Mouse (Mus musculus): Measurements from ENCODE around the gene Adat2. TPM values are rescaled to one million over a fixed set of nuclear protein-coding genes. Genes with fewer than 3 reads are reported as not detected.

Adat2 gene
- polyA plus RNA-seq, 1 experiment from 2014 or later, result 8.8 TPM

DNA sequence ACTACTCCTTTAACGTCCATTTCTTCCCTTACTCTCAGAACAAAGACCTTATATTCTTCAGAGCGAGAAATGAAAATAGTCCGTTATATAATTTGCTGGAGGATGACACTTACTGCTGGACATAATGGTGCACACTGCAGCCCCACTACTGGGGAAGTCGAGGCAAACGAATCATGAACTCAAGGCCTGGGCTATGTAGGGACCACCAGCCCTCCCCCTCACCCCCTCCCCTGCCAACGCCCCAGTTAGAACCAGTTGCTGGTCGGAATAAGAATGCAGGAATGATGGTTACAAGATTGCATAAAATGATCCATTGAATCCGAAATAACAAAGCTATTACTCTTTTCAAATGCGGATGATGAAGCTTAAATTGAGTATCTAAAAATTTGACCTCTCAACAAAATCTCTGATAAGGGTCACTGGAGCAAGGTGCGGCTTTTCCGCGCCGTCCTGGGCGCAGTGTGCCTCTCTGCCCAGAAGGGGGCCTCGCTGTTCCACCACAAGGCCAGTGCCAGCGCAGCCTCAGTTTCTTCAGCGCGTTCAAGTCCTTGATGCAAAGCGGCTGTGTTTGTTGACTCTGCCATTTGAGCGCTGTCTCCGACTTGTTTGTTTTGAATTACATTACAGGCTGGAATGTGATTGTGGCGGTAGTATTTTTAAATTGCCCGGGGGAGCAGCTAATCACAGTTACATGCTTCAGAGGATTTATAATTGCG lies 11.8 kb downstream of the Adat2 start:
- ATAC-seq (no peak), DNase-seq (ENCODE audit: low read depth, low spot score) (no peak)
- no peaks in the 10 kb centered on the region for H3K27me3 ChIP-seq
- POLR2A ChIA-PET, result interaction anchor here (0.6 kb wide), 1 partner anchor 559 kb away, joined by 3 read pairs; no protein-coding TSS in a partner anchor
- CTCF ChIA-PET, result interaction anchor here (0.7 to 2.9 kb wide), 9 partner anchors 8 to 759 kb away, joined by 3 to 14 read pairs (median 3); no protein-coding TSS in a partner anchor
- in situ Hi-C loops (cut with MboI; ENCODE audit: low pct_unique_long_range_greater_than_20kb), result loop anchor here (10.0 kb wide), 1 partner anchor 480 kb away; no protein-coding TSS in a partner anchor
- TF ChIP-seq CTCF (IDR thresholded peaks at IDR 0.05), result peak; percentile 98

GRCm38 (mm10) chr10:13565080-13565448 lies 12.4 kb downstream of the Adat2 start:
- DNase-seq (ENCODE audit: low read depth, low spot score), result no peak
- CTCF ChIA-PET, result interaction anchor here (0.7 to 2.9 kb wide), 9 partner anchors 9 to 758 kb away, joined by 3 to 14 read pairs (median 3); no protein-coding TSS in a partner anchor
- in situ Hi-C loops (cut with MboI; ENCODE audit: low pct_unique_long_range_greater_than_20kb), result loop anchor here (10.0 kb wide), 1 partner anchor 480 kb away; no protein-coding TSS in a partner anchor
- ATAC-seq, result no peak
- no peaks in the 10 kb centered on the region for H3K27me3 ChIP-seq
- TF ChIP-seq CTCF (IDR thresholded peaks at IDR 0.05), result no peak
- POLR2A ChIA-PET, result interaction anchor here (0.6 kb wide), 1 partner anchor 560 kb away, joined by 3 read pairs; no protein-coding TSS in a partner anchor

- ChIA-PET CTCF (interaction anchor here (1.9 kb wide), 1 partner anchor 10 kb away, joined by 4 read pairs; no protein-coding TSS in a partner anchor), POLR2A (interaction anchor here (0.5 kb wide), 1 partner anchor 773 kb away, joined by 3 read pairs; no protein-coding TSS in a partner anchor)
- no peak for ATAC-seq
- in situ Hi-C loops (cut with MboI; ENCODE audit: low pct_unique_long_range_greater_than_20kb), result loop anchor here (10.0 kb wide), 1 partner anchor 478 kb away; no protein-coding TSS in a partner anchor
- no peak for DNase-seq (ENCODE audit: low read depth, low spot score)
- no peaks in the 10 kb centered on the region for H3K27me3 ChIP-seq
- no peak for TF ChIP-seq CTCF (IDR thresholded peaks at IDR 0.05)
These were observed 13.7 kb downstream of the Adat2 start for GRCm38 (mm10) chr10:13566393-13566792.

- no peaks in the 10 kb centered on the region for H3K27me3 ChIP-seq
- no peak for TF ChIP-seq CTCF (IDR thresholded peaks at IDR 0.05)
- DNase-seq (ENCODE audit: low read depth, low spot score), result no peak
- ChIA-PET CTCF (interaction anchor here (0.9 kb wide), 1 partner anchor 11 kb away, joined by 3 read pairs; no protein-coding TSS in a partner anchor), POLR2A (interaction anchor here (0.6 to 0.8 kb wide), 2 partner anchors 476 to 1193 kb away, joined by 3 read pairs; no protein-coding TSS in a partner anchor)
- in situ Hi-C loops (cut with MboI; ENCODE audit: low pct_unique_long_range_greater_than_20kb), result loop anchor here (5.0 to 10.0 kb wide), 3 partner anchors 395 to 752 kb away; partner anchors contain the start of gene Hivep2
- ATAC-seq, result no peak
These were observed 17.1 kb downstream of the Adat2 start for GRCm38 (mm10) chr10:13569818-13570217.

GRCm38 (mm10) chr10:13570697-13571538 lies 18.2 kb downstream of the Adat2 start:
- in situ Hi-C loops (cut with MboI; ENCODE audit: low pct_unique_long_range_greater_than_20kb), result loop anchor here (5.0 to 10.0 kb wide), 2 partner anchors 394 to 751 kb away; partner anchors contain the start of gene Hivep2
- CTCF ChIA-PET, result interaction anchor here (0.9 to 1.1 kb wide), 2 partner anchors 8 to 29 kb away, joined by 3 to 4 read pairs; no protein-coding TSS in a partner anchor

DNA sequence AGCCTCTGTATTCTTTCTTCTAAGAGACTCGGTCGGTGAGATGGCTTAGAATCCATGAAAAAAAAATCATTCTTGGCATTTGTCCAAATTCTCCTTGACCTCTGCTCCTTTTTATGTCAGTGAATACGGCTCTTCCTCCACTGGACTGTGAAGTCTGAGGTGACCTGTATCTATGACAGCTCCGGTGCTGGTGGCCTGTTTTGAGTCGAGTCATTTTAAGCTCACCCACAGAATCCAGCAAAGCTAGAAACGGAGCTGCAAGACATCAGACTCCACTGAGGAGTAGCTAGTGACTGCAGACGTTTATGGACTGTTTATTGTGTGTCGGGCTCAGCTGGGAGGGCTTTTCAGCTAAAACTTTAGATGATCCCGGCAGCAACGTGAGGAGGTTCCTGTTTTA lies 19.3 kb downstream of the Adat2 start:
- POLR2A ChIA-PET, result interaction anchor here (1.3 to 1.7 kb wide), 2 partner anchors 11 to 23 kb away, joined by 3 to 4 read pairs; no protein-coding TSS in a partner anchor
- CTCF ChIA-PET, result interaction anchor here (0.9 to 1.1 kb wide), 2 partner anchors 9 to 28 kb away, joined by 3 to 4 read pairs; no protein-coding TSS in a partner anchor
- in situ Hi-C loops (cut with MboI; ENCODE audit: low pct_unique_long_range_greater_than_20kb), result loop anchor here (5.0 to 10.0 kb wide), 2 partner anchors 393 to 750 kb away; partner anchors contain the start of gene Hivep2

More at GRCm38 (mm10) chr10:13570697-13571538, 18.2 kb downstream of the Adat2 start:
- no peak for TF ChIP-seq CTCF (IDR thresholded peaks at IDR 0.05)
- ATAC-seq (no peak), DNase-seq (ENCODE audit: low read depth, low spot score) (no peak)
- H3K27me3 ChIP-seq, result no peaks in the 10 kb centered on the region
- POLR2A ChIA-PET, result interaction anchor here (1.1 kb wide), 1 partner anchor 9 kb away, joined by 3 read pairs; no protein-coding TSS in a partner anchor

GRCm38 (mm10) chr10:13572410-13572809 lies 19.7 kb downstream of the Adat2 start:
- DNase-seq (ENCODE audit: low read depth, low spot score) (no peak), ATAC-seq (no peak)
- in situ Hi-C loops (cut with MboI; ENCODE audit: low pct_unique_long_range_greater_than_20kb), result loop anchor here (5.0 to 10.0 kb wide), 2 partner anchors 392 to 750 kb away; partner anchors contain the start of gene Hivep2
- CTCF ChIA-PET, result interaction anchor here (1.1 kb wide), 1 partner anchor 10 kb away, joined by 4 read pairs; no protein-coding TSS in a partner anchor
- POLR2A ChIA-PET, result interaction anchor here (1.3 to 1.7 kb wide), 2 partner anchors 10 to 23 kb away, joined by 3 to 4 read pairs; no protein-coding TSS in a partner anchor
- H3K27me3 ChIP-seq, result no peaks in the 10 kb centered on the region
- no peak for TF ChIP-seq CTCF (IDR thresholded peaks at IDR 0.05)

More for the DNA sequence above, 19.3 kb downstream of the Adat2 start:
- H3K27me3 ChIP-seq, result no peaks in the 10 kb centered on the region
- DNase-seq (ENCODE audit: low read depth, low spot score), result no peak
- ATAC-seq, result no peak
- TF ChIP-seq CTCF (IDR thresholded peaks at IDR 0.05), result no peak

DNA sequence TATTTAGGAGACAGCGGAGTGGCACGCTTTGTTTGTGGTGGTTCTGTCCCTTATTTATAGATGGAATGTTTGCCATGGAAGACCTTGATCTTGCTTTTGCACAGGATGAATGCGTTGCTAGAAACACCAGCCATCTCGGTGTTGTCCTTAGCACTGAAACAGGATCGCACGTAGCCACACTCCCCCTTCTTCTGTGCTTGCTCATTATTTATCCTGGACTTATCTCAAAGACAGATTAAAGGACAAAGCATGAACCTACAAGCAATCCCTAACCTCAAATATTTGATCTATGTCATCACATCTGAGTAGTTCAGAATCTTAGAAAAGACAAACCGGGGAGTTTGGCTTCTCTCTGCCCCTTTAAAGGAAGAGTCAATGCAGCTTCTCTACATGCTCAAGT lies 24.4 kb downstream of the Adat2 start:
- DNase-seq (ENCODE audit: low read depth, low spot score), result no peak
- ChIA-PET CTCF (no interaction called here), POLR2A (no interaction called here)
- ATAC-seq, result peak; percentile 69
- H3K27me3 ChIP-seq, result no peaks in the 10 kb centered on the region
- in situ Hi-C loops (cut with MboI; ENCODE audit: low pct_unique_long_range_greater_than_20kb), result loop anchor here (10.0 kb wide), 1 partner anchor 388 kb away; the partner anchor contains the start of gene Hivep2
- no peak for TF ChIP-seq CTCF (IDR thresholded peaks at IDR 0.05)

GRCm38 (mm10) chr10:13587914-13588313 lies 35.2 kb downstream of the Adat2 start:
- no peak for TF ChIP-seq CTCF (IDR thresholded peaks at IDR 0.05)
- no peak for ATAC-seq
- ChIA-PET CTCF (no interaction called here), POLR2A (no interaction called here)
- in situ Hi-C loops (cut with MboI; ENCODE audit: low pct_unique_long_range_greater_than_20kb), result no loop called here
- H3K27me3 ChIP-seq, result peaks cover 24% of the 10 kb centered on the region
- DNase-seq (ENCODE audit: low read depth, low spot score), result no peak

All from Patski (cell line).